Mouse (Mus musculus) activated CD4-positive, CD25-positive, alpha-beta regulatory T cell, adult 9 weeks (primary cell): ENCODE measurements around the gene Oas3. TPM values are rescaled to one million over a fixed set of nuclear protein-coding genes. Genes with fewer than 3 reads are reported as not detected.

Experiments
- polyA plus RNA-seq: library from polyadenylated mRNA; unstranded; fragments of 100-300 nt; shearing (Covaris generic); gene quantifications from one replicate; pipeline ENCODE4 v1.2.1, GENCODE M21; 2017

The Oas3 gene
- polyA plus RNA-seq, result 20.0 TPM

GRCm38 (mm10) chr5:120777478-120777877 lies at the start of gene Oas3:
Gene Oas3, minus strand, starts transcription at chr5:120777661.

GRCm38 (mm10) chr5:120811951-120812819 lies 34.7 kb upstream of the Oas3 start, which contains the start of gene Oas1c:
Gene Oas1c, minus strand, starts transcription at chr5:120812514.

GRCm38 (mm10) chr5:120795480-120796034 lies 18.1 kb upstream of the Oas3 start, which contains the start of gene Oas1e:
Gene Oas1e, minus strand, starts transcription at chr5:120795530.

GRCm38 (mm10) chr5:120749688-120750087 lies 27.8 kb downstream of the Oas3 start, which contains the start of gene Oas2:
Gene Oas2, minus strand, starts transcription at chr5:120749853.

GRCm38 (mm10) chr5:120711827-120712226 lies 65.6 kb downstream of the Oas3 start, which contains the start of gene Dtx1:
Gene Dtx1, minus strand, starts transcription at chr5:120711927.

Other genes with a start within 250 kb of the Oas3 start
- 24.7 TPM for gene Tpcn1, start 189.0 kb downstream of the Oas3 start, polyA plus RNA-seq
- 0.86 TPM for gene Iqcd, start 188.6 kb downstream of the Oas3 start, polyA plus RNA-seq
- gene Rita1, start 165.1 kb downstream of the Oas3 start, polyA plus RNA-seq, result 5.1 TPM
- 86.5 TPM for gene Ddx54, start 164.9 kb downstream of the Oas3 start, polyA plus RNA-seq
- not detected for gene Cfap73, start 143.4 kb downstream of the Oas3 start, polyA plus RNA-seq
- 9.1 TPM for gene Rasal1, start 128.8 kb downstream of the Oas3 start, polyA plus RNA-seq
- gene Dtx1, start 65.7 kb downstream of the Oas3 start, polyA plus RNA-seq, result 23.4 TPM
- gene Oas2, start 27.8 kb downstream of the Oas3 start, polyA plus RNA-seq, result 6.8 TPM
- gene Oas1e, start 17.9 kb upstream of the Oas3 start, polyA plus RNA-seq, result not detected
- 13.4 TPM for gene Oas1c, start 34.9 kb upstream of the Oas3 start, polyA plus RNA-seq
- not detected for gene Oas1f, start 69.7 kb upstream of the Oas3 start, polyA plus RNA-seq
- gene Oas1h, start 83.8 kb upstream of the Oas3 start, polyA plus RNA-seq, result not detected
- 2.8 TPM for gene Oas1g, start 110.0 kb upstream of the Oas3 start, polyA plus RNA-seq
- gene Oas1a, start 129.9 kb upstream of the Oas3 start, polyA plus RNA-seq, result 79.6 TPM
- not detected for gene Oas1d, start 136.9 kb upstream of the Oas3 start, polyA plus RNA-seq
- gene Rph3a, start 232.4 kb upstream of the Oas3 start, polyA plus RNA-seq, result not detected